Mouse (Mus musculus) heart, postnatal 25 days (tissue): ENCODE measurements around the gene Mosmo. TPM values are rescaled to one million over a fixed set of nuclear protein-coding genes. Genes with fewer than 3 reads are reported as not detected.

Experiments
- DNase-seq: peaks from one replicate; pipeline ENCODE4 v3.0.0; 2022; ENCODE audit warnings: low spot score
- intact Hi-C: fragments of 180-260 bp; cut with DNase I; formaldehyde crosslinking; loops from one replicate; pipeline ENCODE4 v1.15.1; 2025
- total RNA-seq, 2 experiments: library from RNA; stranded (reverse); gene quantifications; 2 replicates each; pipeline ENCODE4 v1.2.3; 2021

Gene Mosmo
- 10 to 100 TPM; 26.5 to 30.7 TPM for total RNA-seq

DNA sequence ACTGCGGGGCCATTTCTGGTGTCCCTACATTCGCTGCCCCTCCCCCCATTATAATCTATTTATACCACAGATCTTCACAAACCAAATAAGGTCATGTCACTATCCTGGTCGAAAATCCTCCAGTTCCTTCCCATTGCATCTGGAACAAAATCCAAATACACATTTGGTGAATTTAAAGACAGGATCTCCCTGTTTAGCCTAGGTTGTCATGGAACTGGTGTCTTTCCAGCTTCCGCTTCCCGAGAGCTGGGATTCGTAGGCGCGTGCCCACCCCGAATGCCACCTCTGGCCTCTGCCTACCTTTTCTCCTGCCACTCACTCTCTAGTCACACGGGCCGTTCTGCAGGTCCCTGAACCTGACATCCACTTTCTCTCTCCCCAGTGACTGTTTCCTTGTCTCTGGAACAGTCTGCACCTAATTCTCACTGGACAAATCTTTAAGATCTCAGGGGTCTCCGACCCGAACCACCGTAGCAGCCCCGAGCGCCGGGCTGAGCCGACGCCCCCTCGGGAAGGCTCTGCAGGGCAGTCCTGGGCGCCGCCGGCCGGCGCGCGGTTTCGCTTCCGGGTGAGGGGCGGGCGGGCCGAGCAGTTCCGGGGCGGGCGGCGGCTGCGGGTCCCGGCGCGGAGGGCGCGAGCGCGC, at the start of gene Mosmo:
Gene Mosmo, plus strand, starts transcription at position 618 of the 643 bp plus-strand sequence.
- peak; percentile 55 for DNase-seq
- intact Hi-C loops, result loop anchor here (5.0 kb wide), 1 partner anchor 40 kb away; no protein-coding TSS in a partner anchor

DNA sequence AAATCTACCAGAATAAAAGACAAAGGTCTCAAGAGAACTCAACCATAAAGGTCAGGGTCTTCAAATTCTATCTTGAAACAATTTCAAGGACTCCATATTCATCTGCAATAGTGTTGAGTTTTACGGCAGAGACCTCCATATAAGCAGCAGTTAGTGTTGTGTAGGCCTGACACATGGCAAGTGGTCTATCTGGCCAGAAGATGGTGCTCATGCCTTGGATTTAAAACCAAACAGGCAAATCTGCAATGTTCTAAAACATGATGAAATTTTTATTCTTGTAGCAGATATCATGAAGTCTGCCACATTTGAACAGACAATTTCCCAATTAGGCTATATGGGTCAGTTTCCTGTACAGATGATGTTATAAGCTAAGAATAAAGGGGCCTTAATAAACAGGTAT, 44.9 kb upstream of the Mosmo start:
- DNase-seq, result no peak
- intact Hi-C loops, result loop anchor here (10.0 kb wide), 2 partner anchors 192 to 738 kb away; partner anchors contain the start of genes Dcun1d3 and Lyrm1

- no peak for DNase-seq
- intact Hi-C loops, result loop anchor here (10.0 kb wide), 2 partner anchors 190 to 740 kb away; partner anchors contain the start of genes Dcun1d3 and Lyrm1
These were observed 43.1 kb upstream of the Mosmo start for GRCm38 (mm10) chr7:120634301-120634700.

- intact Hi-C loops, result loop anchor here (5.0 to 10.0 kb wide), 3 partner anchors 190 to 740 kb away; partner anchors contain the start of genes Dcun1d3, Lyrm1 and Polr3e
- peak; percentile 75 for DNase-seq
These were observed 42.6 kb upstream of the Mosmo start, which contains the start of gene Uqcrc2 for GRCm38 (mm10) chr7:120634711-120635361. Uqcrc2 (plus strand) TSS chr7:120635176.

- DNase-seq, result no peak
- intact Hi-C loops, result loop anchor here (5.0 to 10.0 kb wide), 3 partner anchors 189 to 741 kb away; partner anchors contain the start of genes Dcun1d3, Lyrm1 and Polr3e
These were observed 42.0 kb upstream of the Mosmo start for GRCm38 (mm10) chr7:120635362-120635781.

GRCm38 (mm10) chr7:120635821-120636220, 41.6 kb upstream of the Mosmo start:
- intact Hi-C loops, result loop anchor here (5.0 to 10.0 kb wide), 3 partner anchors 189 to 741 kb away; partner anchors contain the start of genes Dcun1d3, Lyrm1 and Polr3e
- DNase-seq, result no peak

- DNase-seq, result no peak
- intact Hi-C loops, result no loop called here
These were observed 34.2 kb upstream of the Mosmo start for GRCm38 (mm10) chr7:120643217-120643616.

DNA sequence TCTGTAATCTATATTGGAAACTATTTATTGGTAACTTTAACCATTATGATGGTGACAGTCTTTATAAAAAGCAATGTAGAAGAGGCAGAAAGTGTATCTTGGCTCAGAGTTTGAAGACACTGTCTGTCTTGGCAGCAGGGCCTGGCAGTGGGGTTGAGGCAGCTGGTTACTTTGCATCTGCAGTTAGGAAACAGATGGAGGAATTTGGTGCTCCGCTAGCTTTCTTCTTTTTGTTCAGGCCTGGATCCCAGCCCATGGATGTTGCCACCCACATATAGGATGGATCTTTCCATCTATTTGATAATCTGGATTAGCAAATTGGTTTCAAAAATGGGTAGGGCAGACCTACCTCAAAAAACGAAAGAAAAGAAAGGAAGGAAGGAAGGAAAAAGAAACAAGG, 29.6 kb upstream of the Mosmo start:
- DNase-seq, result no peak
- intact Hi-C loops, result no loop called here

- DNase-seq, result no peak
- intact Hi-C loops, result no loop called here
These were observed 15.3 kb upstream of the Mosmo start for GRCm38 (mm10) chr7:120662079-120662478.

DNA sequence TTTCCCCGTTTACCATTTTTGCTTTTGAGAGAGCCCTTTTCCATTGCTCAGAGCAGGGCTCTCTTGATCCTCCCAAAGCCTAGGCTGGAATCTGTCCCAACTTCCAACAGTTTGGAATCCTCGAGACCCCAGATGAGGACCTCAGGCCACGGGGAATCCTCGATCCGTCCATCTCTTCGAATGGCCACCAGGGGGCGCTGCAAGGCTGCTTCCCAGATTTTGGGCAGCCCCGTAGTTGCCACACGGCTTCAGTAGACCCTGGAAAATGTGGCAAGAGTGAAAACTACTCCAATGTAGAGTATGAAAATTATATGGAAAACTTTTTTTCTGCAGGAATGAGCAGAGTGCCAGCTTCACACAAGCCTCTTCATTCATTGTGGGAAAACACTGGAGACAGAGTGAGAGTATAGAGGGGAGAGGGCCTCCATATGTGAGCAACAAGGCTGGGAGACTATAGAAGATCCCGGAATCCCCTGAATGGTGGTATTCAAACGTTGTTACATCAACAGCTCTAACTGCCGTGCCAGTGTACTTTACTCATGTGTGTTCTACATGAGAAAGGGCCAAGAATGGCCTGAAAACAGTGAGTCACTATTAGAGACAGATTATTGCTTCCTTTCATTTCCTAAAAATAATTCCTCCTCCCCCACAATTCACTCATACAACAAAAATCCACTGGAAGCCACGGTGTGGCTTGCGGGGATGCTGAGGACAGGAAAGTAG, 7.1 kb upstream of the Mosmo start, which contains the start of gene Pdzd9:
Gene Pdzd9, minus strand, starts transcription at position 191 of the 723 bp plus-strand sequence.
- intact Hi-C loops, result loop anchor here (1.0 to 2.0 kb wide), 3 partner anchors 56 to 152 kb away; no protein-coding TSS in a partner anchor

DNA sequence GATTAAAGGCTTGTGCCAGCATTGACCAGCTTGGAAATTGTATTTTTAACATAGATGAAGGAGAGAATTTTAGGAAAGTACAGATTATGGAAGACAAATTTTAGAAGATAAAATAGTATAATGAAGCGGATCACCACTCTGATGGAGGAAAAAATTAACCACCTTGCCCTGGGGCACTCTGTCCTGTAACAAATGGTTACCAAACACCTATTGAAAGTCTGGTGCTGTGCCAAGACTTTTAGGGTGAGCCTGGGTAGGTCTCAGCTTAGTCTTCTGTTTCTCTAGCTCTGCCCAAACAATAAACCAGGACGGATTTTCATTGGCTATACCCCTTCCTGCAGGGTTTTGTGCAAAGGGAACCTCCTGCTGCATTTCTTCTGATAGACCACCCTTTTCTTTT, 6.1 kb upstream of the Mosmo start:
- DNase-seq, result no peak
- intact Hi-C loops, result loop anchor here (2.0 kb wide), 2 partner anchors 56 to 152 kb away; no protein-coding TSS in a partner anchor

More for the DNA sequence above, 7.1 kb upstream of the Mosmo start, which contains the start of gene Pdzd9:
- peak; percentile 27 for DNase-seq

GRCm38 (mm10) chr7:120677764-120678531, 530 bp downstream of the Mosmo start:
- DNase-seq, result peak; percentile 12
- intact Hi-C loops, result loop anchor here (5.0 kb wide), 1 partner anchor 39 kb away; no protein-coding TSS in a partner anchor

DNA sequence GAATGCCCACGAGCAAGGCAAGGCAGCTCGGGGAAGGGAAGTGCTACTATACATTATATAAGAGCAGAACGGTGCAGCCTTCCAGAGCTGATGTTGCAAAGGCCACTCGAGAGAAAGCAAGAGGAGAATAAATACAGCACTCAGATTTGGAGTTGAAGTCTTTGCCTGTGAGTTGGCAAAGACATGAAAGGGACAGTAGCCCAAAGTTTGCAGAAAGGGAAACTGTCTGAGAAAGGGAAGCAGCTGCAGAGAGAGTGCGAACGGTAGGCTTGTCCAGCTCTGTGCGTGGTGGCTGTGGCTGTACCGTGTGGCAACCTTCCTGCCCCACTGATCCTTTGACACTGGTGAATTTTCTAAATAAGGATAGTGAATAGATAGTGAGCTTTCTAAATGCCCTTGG, 1.6 kb downstream of the Mosmo start:
- no peak for DNase-seq
- intact Hi-C loops, result loop anchor here (5.0 kb wide), 1 partner anchor 38 kb away; no protein-coding TSS in a partner anchor

DNA sequence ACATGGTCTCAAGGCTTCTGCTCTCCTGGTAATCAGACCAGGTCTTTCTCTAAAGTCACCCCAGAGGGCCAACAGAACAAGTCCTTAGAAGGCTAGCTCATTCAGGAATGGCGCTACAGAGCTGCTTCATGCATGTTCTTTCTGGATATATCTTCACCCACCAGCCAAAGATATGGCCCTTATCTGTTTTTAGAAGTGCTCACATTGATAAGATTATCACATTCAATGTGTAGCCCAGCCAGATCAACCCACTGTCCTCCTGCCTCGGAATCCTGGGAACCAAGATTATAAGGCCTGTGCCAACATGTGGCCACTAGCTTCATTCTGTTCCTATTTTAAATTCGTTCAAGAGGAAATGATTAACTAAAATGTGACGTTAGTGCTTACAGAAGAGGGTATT, 4.6 kb downstream of the Mosmo start:
- intact Hi-C loops, result no loop called here
- no peak for DNase-seq

DNA sequence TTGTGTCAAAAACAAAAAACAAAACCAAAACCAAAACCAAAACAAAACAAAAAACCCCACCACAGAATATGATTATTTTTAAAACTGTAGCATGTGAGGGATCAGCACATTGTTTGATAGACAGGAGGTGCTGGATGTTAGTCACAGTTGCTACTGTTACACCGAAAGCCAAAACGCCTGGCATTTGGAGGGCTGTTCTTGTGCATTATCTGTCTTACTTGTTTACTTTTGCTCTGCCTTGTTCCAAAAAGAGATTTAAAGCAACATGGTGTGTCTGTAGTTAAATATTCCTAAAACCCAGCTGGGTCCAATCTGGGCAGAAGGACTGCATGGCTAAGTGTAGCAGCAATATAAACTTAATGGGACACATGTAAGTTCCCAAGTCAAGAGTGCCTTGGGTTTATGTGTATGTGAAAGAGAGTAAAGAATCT, 7.3 kb downstream of the Mosmo start:
- DNase-seq, result no peak
- intact Hi-C loops, result no loop called here

DNA sequence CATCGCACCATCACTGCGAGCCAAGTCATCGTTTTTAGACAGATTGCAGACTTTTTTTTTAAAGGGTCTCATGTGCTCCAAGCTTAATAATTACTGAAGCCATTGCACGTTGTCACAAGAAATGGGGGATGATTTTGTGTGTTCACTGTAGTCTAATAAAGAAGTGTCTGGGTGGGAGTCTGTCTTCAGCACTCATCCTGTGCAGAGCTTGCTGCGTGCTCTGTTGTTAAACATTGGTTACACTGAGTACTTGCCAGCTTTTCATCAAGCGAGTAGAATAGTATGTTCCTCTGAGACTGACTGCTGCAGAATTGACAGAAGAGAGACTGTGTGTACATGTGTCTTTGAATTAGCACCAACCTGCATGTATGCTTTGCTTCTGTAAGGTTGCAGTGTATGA, 7.8 kb downstream of the Mosmo start:
- no peak for DNase-seq

GRCm38 (mm10) chr7:120690634-120691033, 13.2 kb downstream of the Mosmo start:
- intact Hi-C loops, result no loop called here
- DNase-seq, result no peak

More for the DNA sequence above, 7.8 kb downstream of the Mosmo start:
- intact Hi-C loops, result no loop called here

GRCm38 (mm10) chr7:120693831-120694375, 16.5 kb downstream of the Mosmo start:
- intact Hi-C loops, result no loop called here
- no peak for DNase-seq

DNA sequence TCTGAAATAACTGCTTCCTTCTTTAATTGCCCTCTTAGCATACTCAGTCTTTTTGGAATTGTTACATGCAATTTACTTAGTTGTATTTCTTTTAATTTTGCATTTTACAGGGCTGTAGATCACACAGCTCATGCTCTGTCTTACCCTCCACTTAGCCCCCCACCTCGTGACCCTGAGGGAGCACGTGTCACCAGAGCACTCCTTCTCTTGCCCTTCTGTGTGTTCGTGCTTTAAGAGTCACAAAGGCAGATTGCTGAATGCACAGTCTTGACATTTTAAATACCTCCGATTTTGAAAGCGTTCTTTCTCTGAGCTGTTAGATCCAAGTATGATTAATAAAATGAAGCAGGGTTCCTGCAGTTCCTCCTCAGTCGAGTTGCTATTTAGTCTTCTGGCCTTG, 17.8 kb downstream of the Mosmo start:
- intact Hi-C loops, result no loop called here
- DNase-seq, result no peak
